Mouse (Mus musculus): ENCODE measurements around the gene Pdcl3. TPM values are rescaled to one million over a fixed set of nuclear protein-coding genes. Genes with fewer than 3 reads are reported as not detected.

Gene Pdcl3
- 23.6 and 36.5 TPM in 2 replicates for polyA plus RNA-seq (2012; ENCODE audit: low replicate concordance)

DNA sequence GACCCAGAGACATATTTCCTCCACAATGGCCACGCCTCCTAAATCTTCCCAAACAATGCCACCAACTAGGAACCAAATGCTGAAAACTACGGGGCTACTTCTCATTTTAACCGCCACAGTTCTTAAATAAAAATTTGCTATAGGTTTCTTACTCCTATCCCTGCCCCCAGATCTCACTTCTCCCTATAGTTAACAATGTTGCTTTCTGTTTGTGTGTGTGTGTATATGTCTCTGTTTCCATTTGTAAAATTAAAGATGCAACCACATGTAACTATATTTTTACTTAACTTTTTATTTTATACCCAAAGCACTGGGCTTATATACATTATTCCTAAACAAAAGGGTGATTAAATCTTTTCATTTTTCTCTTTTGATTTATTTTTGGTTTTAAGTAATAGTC, at the start of gene Pdcl3:
Gene Pdcl3, plus strand, starts transcription at position 301 of the 400 bp plus-strand sequence.

DNA sequence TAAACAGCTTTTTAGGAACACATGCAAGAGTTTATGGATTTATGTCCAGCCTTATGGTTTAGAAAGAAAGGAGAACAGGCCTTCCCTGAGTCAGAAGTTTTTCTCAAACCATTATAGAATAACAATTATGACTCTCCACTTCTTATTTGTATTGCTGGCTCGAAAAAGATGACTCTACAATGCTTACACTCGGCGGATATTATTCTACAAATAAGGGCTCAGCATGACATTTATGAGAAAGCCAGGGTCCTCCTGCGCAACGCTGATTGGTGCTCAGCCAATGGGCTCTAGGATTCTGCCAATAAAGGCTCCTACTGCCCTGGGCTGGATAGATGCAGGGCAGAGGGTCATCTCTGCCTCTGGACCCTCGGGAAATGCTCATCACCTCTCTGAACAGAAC, 46.6 kb upstream of the Pdcl3 start, which contains the start of gene Nms:
Gene Nms, plus strand, starts transcription at position 301 of the 400 bp plus-strand sequence.

Other genes with a start within 250 kb of the Pdcl3 start
- not detected in 2 replicates for gene Lonrf2, start 148.9 kb upstream of the Pdcl3 start, polyA plus RNA-seq (2012; ENCODE audit: low replicate concordance)
- gene Chst10, start 87.4 kb upstream of the Pdcl3 start, polyA plus RNA-seq (2012; ENCODE audit: low replicate concordance), result 3.8 and 10.4 TPM in 2 replicates
- not detected in 2 replicates for gene Nms, start 46.5 kb upstream of the Pdcl3 start, polyA plus RNA-seq (2012; ENCODE audit: low replicate concordance)
- 0.49 and 0.52 TPM in 2 replicates for gene Npas2, start 208.1 kb downstream of the Pdcl3 start, polyA plus RNA-seq (2012; ENCODE audit: low replicate concordance)